Mouse (Mus musculus) retina, postnatal 1 day (tissue): ENCODE data around the gene Wdr20rt.
"Not testable (repeated sequence)": the region's sequence is repeated elsewhere in the genome, so short reads cannot be mapped to it uniquely, and the experiment has no call there.

Experiments used
- DNase-seq: peaks from one replicate; pipeline ENCODE4 v3.0.0-alpha.2; 2012

Wdr20rt gene

GRCm38 (mm10) chr12:65225467-65225945 lies at the start of gene Wdr20rt:
TSS of gene Wdr20rt (plus strand) at chr12:65225517.
- no peak for DNase-seq

DNA sequence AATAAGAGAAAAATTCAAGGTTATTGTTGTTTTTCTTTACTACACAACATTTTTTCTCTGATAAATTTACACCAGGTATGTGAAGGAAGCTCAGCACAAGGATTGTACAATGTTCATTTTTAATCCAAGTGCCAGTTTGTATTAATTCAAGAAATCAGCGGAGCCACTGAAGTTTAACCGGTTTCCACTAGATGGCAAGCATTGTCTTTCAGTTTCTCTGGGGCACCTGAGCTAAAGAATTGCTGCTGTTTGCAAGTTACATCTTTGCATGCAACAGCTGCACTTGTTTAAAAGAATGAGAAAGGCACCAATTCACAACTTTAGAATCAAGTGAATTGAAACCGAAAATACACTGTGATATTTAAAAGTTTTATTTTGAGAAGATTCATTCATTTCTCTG lies 38.0 kb upstream of the Wdr20rt start:
- peak; percentile 41 for DNase-seq

DNA sequence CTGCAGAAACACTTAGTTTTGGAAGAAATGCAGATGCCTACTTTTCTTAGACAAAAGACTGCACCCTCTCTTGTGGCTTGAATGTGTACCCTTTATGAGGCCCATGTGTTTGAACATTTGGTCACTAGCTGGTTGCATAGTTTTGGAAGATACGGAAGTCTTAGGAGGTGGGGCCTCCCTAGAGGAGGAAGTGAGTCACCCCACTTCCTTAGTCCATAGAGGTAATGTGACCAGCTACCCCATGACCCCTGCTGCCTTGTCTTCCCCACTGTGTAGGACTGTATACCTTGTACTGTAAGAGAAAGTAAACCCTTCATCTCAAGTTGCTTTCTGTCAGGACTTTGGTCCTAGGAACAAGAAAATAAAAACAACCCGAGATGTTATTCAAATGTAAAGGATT lies 36.1 kb upstream of the Wdr20rt start:
- DNase-seq: no peak

GRCm38 (mm10) chr12:65194003-65194530 lies 31.2 kb upstream of the Wdr20rt start:
- no peak for DNase-seq

DNA sequence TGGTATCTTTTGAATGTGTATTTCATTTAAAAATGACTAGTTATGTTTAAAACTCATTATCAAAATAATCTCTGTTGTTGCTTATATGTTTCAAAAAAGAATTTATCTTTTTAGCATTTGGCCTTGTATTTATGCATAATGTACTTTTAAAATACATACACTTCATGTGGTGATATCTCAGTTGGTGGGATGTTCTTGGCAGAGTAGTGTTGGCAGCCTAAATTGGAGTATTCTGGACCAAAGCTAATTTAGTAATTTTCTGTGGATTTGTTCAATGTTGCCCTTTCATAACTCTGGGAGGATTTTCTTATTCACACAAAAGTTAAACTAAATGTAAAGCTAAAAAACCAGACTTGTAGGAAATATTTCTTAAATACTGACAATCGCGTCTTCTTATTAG lies 23.5 kb upstream of the Wdr20rt start:
- no peak for DNase-seq

DNA sequence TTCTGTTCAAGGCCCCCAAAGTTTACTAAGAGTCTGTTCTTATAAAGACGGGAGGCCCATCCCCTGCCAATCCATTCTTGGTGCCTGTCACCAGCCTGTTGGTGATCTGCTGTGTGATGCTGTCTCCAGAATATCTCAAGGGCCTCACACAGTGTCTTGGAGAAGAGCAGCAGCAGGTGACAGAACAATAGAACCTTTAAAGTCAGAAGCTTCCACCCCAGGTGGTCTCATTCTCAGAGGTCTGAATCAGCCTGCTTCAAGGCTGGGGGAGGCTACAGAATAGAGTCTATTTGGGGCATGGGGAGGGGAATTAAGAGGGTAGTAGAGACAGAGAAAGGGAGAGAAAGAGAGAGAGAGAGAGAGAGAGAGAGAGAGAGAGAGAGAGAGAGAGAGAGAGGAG lies 18.9 kb upstream of the Wdr20rt start:
- DNase-seq: no peak

GRCm38 (mm10) chr12:65216404-65216840 lies 8.9 kb upstream of the Wdr20rt start:
- no peak for DNase-seq

DNA sequence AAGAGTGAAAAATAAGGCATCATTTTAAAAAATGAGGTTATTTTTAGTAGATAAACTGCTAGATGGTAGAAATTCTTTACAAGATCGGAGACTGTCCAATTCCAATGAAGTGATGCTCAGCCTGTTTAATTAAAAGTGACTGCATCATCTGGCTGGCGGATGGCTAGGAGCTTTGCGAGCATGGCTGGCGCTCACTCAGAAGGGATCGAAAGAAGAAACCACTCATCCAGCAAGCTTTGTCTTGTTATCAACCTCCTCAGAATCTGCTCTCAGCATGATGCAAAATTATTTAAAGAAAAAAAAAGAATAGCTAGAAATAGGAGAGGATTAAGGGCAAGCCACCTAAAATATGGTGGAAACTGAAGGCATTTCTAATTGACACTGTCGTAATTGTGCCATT lies 3.3 kb downstream of the Wdr20rt start:
- peak; percentile 56 for DNase-seq

DNA sequence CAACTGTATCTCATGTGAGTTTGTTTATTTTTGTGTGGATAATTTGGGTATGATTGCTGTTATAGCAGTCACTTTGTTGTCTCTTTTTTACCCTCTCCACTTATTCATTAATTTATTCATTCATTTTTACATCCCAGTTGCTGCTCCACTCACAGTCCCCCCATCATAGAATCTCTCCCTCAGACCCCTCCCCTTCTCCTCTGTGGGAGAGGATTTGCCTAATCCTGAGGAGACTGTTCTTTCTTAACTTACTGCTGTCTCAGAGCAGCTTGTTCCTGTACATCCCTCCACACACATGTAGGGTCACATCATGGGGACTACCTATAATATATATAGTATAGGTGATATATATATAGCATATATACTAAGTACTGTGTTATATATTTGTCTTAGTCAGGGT lies 3.7 kb downstream of the Wdr20rt start:
- DNase-seq: peak; percentile 45

DNA sequence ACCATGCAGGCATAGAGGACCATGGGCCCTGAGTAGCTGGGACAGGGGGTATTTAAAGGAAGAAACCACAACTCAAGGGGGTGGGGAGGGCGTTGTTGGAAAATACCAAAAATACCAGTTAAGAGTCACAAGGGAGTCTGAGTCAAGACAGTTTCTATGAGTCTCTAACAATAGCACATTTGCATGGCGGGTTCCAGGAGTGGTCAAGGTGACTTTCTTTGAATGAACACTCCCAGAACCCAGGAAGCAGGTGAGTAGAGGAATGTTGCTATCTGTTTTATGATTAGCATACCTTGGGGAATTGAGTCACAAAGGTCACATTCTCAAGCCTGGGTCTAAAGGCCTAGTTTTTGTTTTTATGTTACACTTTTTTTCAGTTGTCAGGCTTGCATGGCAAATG lies 7.5 kb downstream of the Wdr20rt start:
- not testable (repeated sequence) for DNase-seq

GRCm38 (mm10) chr12:65250116-65250738 lies 24.9 kb downstream of the Wdr20rt start:
- DNase-seq: no peak

DNA sequence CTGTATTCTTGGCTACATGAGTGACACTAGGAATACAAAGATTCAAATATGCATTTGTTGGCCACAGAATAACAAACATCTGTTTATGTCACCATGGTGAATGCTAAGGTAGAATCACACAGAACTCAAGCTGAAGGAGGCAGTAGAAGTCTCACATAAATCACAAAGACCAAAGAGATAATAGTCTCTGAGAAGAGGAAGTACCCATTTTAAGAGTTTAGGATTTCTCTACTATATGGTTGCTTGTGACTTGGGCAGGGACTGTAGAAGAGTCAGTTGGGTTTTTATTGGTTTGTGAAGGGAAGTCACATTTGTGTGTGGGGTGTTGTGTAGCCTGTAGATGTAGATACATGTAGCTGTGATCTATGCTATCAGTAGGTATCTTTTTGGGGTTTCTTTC lies 31.6 kb downstream of the Wdr20rt start:
- DNase-seq: no peak

- DNase-seq: no peak
Observed at GRCm38 (mm10) chr12:65258212-65259138, 33.2 kb downstream of the Wdr20rt start.

DNA sequence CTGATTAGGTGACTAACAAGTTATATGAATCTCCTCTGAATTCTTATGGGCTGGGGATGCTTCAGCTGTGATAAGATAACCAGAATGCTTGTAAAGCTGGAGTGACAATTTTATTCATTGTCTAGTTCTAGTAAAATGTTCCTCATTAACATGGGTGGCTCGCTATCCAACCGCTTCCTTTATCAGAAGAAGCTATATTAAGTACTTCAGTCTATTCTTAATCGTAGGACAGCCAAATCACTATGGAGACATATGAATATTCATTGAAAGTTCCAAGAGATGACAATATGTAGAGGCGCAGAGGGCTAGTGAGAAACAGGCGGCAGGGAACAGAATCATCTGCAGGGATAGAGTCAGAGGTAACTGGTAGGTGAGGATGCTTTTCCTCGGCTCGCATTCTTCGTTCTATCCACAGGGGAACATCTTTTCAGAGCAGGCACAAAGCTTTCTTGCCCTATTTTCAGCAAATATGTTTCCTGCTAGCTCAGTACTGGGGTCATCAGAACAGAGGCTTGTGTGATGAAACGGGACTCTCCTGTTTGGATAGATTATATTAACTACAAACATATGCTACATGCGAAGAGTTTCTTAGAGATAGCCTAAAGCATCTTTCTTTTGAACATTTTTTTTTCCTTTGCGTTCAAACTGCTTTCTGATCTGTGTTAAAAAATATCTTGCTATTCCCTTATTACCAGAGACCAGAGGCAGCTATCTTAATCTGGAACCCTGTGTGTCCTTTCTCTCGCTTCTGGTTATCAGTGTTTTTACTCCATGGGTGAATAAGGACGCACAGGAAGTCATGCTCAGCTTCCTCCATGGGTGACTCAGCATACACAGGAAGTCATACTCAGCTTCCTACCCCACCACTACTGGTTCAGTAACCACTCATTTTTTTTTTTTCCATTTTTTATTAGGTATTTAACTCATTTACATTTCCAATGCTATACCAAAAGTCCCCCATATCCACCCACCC lies 34.1 kb downstream of the Wdr20rt start:
- DNase-seq: no peak

GRCm38 (mm10) chr12:65268311-65268984 lies 43.1 kb downstream of the Wdr20rt start:
- no peak for DNase-seq

DNA sequence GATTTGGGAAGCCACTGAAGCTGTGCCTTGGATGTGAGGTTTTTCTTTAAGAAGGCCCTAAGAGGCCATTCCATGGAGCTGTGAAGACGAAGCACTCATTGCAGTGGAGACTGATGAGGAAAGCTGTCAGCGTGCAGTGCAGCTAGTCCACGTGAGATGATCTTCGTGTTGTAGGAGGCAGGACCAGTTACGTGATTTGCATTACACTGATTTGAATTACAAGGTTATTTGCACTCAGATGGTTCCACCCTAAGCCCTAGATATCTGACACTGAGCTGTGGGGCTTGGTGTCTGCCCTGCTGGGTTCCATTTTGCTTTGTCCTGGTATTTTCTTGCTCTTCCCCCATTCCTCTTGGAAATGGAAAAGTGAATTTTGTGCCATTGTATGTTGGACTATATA lies 44.1 kb downstream of the Wdr20rt start:
- DNase-seq: no peak

- DNase-seq: peak; percentile 20
Observed at GRCm38 (mm10) chr12:65273807-65274206, 48.5 kb downstream of the Wdr20rt start.
